Mouse (Mus musculus): ENCODE results near the gene Spata46.

- TF ChIP-seq CTCF (IDR thresholded peaks at IDR 0.05; ENCODE audit: low read depth, low read length) (no peak), EP300 (IDR thresholded peaks at IDR 0.05; ENCODE audit: insufficient read depth, low read depth, low read length) (no peak)
Measured at GRCm38 (mm10) chr1:170270696-170271095, 37.9 kb upstream of the Spata46 start.
